Comparison of ENCODE assay signal across 19 mouse cellular contexts in the genomic region with DNA sequence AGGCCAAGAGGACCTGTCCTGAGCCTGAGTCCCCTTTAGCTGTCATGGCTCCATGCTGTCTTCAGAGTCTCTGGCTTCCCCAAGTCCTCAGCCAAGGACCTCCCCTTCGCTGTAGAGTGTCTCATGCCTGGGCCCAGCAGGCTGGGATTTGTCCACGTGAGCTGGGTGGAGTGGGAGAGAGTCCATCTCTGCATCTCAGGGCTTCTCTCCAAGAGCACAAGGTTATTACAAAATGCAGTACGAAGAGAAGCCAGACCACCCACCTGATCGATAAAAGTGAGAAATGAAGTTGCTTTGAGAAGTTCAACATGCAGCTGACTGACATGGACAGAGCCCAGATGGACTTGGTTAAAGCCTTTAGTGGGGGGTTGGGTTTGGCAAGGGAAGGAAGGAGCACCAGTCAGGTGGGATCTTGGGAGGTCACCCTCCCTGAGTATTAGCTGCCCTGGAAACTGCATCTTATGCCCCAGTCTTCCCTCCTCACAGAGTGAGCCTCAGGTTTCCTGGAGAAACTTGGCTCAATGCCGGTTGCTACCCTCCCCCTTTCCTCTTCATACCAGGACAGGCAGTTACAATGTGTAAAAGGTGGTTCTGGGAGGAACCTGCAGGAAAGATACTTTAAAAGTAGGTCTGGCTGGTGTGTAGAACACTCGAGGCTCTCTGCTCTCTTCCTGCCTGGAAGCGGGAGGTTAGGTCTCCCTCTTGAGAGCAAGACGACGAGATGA. TPM values are rescaled to one million over a fixed set of nuclear protein-coding genes. Genes with fewer than 3 reads are reported as not detected.
DNase-seq lines count a peak whose midpoint lies in the region; ATAC-seq and TF ChIP-seq lines count a peak whose summit lies in the region.
"Had no signal": no experiment of that assay in that cellular context is flagged by ENCODE, and none has a peak within 500 bp of the region (broad histone marks: within the 10 kb centered on the region; RNA-seq: fewer than 3 reads in every experiment).

No protein-coding gene starts in this region.

- no peak overlapping the region for H3K9ac ChIP-seq in neural tube, embryonic 11.5 days (ENCODE audit: low read length)
- no peak overlapping the region for H3K9ac ChIP-seq in lung, embryonic 14.5 days
- H3K9ac ChIP-seq: liver, embryonic 13.5 days had no signal

- peak; percentile 45 for DNase-seq in gastrocnemius, postnatal 25 days
- DNase-seq in gastrocnemius, postnatal 4 days (ENCODE audit: low spot score in 2 of 2) = no peak
- peak; percentile 11 for DNase-seq in neural tube, embryonic 11.5 days (ENCODE audit: low spot score)
- DNase-seq in neural tube, embryonic 10.5 days (ENCODE audit: extremely low spot score, low spot score) = no peak
- DNase-seq in lung, embryonic 14.5 days = peak; percentile 62
- DNase-seq in testis, postnatal 10 days (ENCODE audit: low spot score) = peak; percentile 67
- no peak for DNase-seq in frontal cortex, postnatal 10 days (ENCODE audit: low spot score in 2 of 2)
- DNase-seq in ovary, postnatal 14 days (ENCODE audit: low spot score) = no peak
- DNase-seq: cerebellum, adult 8-10 months; kidney, postnatal 25 days; liver, embryonic 13.5 days; right cerebral cortex, postnatal 4 days had no signal

- H3K4me3 ChIP-seq in neural tube, embryonic 11.5 days (ENCODE audit: low read depth, low read length) = no peak overlapping the region
- no peak overlapping the region for H3K4me3 ChIP-seq in lung, embryonic 14.5 days (ENCODE audit: low read depth, low read length)
- H3K4me3 ChIP-seq: left cerebral cortex, adult 2 months; liver, embryonic 13.5 days had no signal

- no peaks in the 10 kb centered on the region for H3K27me3 ChIP-seq in neural tube, embryonic 11.5 days (ENCODE audit: control insufficient read depth, insufficient read depth, low read length)
- H3K27me3 ChIP-seq in lung, embryonic 14.5 days (ENCODE audit: insufficient read depth, low read length) = no peaks in the 10 kb centered on the region
- H3K27me3 ChIP-seq: liver, embryonic 13.5 days had no signal

- peaks cover 11% of the 10 kb centered on the region; the same call in 1 of the 2 replicates for H3K4me1 ChIP-seq in neural tube, embryonic 11.5 days (ENCODE audit: control insufficient read depth, insufficient read depth, low read length)
- H3K4me1 ChIP-seq in lung, embryonic 14.5 days (ENCODE audit: insufficient read depth) = 0 out of 2 replicates have a peak, but pooled peaks cover 5% of the 10 kb centered on the region

- no peak for TF ChIP-seq CTCF in lung, embryonic 14.5 days (IDR thresholded peaks at IDR 0.05; ENCODE audit: low read depth)

- H3K9me3 ChIP-seq in neural tube, embryonic 11.5 days (ENCODE audit: control insufficient read depth, low read length) = no peaks in the 10 kb centered on the region
- no peaks in the 10 kb centered on the region for H3K9me3 ChIP-seq in lung, embryonic 14.5 days (ENCODE audit: low read depth, low read length)
- H3K9me3 ChIP-seq: liver, embryonic 13.5 days had no signal

- no peaks in the 10 kb centered on the region for H3K36me3 ChIP-seq in neural tube, embryonic 11.5 days (ENCODE audit: control insufficient read depth, insufficient read depth, low read length)
- peaks cover 9% of the 10 kb centered on the region; the same call in 1 of the 2 replicates for H3K36me3 ChIP-seq in lung, embryonic 14.5 days (ENCODE audit: insufficient read depth)

- ATAC-seq in neural tube, embryonic 11.5 days (ENCODE audit: insufficient read depth, low FRiP score, low TSS enrichment) = no peak
- no peak for ATAC-seq in lung, embryonic 14.5 days (ENCODE audit: insufficient read depth)
- ATAC-seq: forebrain, embryonic 16.5 days; hindbrain, postnatal 0 days had no signal

- H3K27ac ChIP-seq in neural tube, embryonic 11.5 days (ENCODE audit: low read depth, low read length) = no peak overlapping the region
- H3K27ac ChIP-seq in lung, embryonic 14.5 days (ENCODE audit: low read depth) = peak overlapping the region; percentile 18; the same call in 1 of the 2 replicates
- H3K27ac ChIP-seq: hindbrain, postnatal 0 days; left cerebral cortex, adult 2 months; liver, embryonic 13.5 days had no signal

- 75% methylated on average over 9 of the region's 9 CpGs for WGBS in neural tube, embryonic 11.5 days
- WGBS in lung, embryonic 14.5 days = 43% methylated on average over 9 of the region's 9 CpGs

- no peak overlapping the region for H3K4me2 ChIP-seq in neural tube, embryonic 11.5 days (ENCODE audit: low read depth)
- no peak overlapping the region for H3K4me2 ChIP-seq in lung, embryonic 14.5 days
- H3K4me2 ChIP-seq: liver, embryonic 13.5 days; midbrain, embryonic 11.5 days had no signal

RNA-seq across cellular contexts. Expression of gene Trappc2l, which starts 4.9 kb away (rescaled TPM):
- 10 to 100 TPM; 37.9 to 40.3 TPM for total RNA-seq in gastrocnemius, postnatal 25 days (2021)
- total RNA-seq in gastrocnemius, postnatal 4 days (2021) = 10 to 100 TPM; 45.6 to 49.6 TPM
- polyA plus RNA-seq in neural tube, embryonic 11.5 days (2014; fragmentation: Nextera tagmentation; extraction: Ambion mirVana) = 55.6 and 59.7 TPM in 2 replicates
- polyA plus RNA-seq in lung, embryonic 14.5 days (2014; fragmentation: Nextera tagmentation; extraction: Ambion mirVana) = 49.7 and 57.2 TPM in 2 replicates

RNA-seq across cellular contexts. Expression of gene Galns, which starts 5.1 kb away (rescaled TPM):
- 1 to 10 TPM; 1.3 to 1.8 TPM for total RNA-seq in gastrocnemius, postnatal 25 days (2021)
- total RNA-seq in gastrocnemius, postnatal 4 days (2021) = 10 to 100 TPM in 1 of 2 experiments, 1 to 10 TPM in 1; 9.7 to 10.3 TPM
- polyA plus RNA-seq in neural tube, embryonic 11.5 days (2014; fragmentation: Nextera tagmentation; extraction: Ambion mirVana) = 5.4 and 6.6 TPM in 2 replicates
- 11.7 and 12.5 TPM in 2 replicates for polyA plus RNA-seq in lung, embryonic 14.5 days (2014; fragmentation: Nextera tagmentation; extraction: Ambion mirVana)

RNA-seq across cellular contexts. Expression of gene Pabpn1l, which starts 6.2 kb away (rescaled TPM):
- total RNA-seq in gastrocnemius, postnatal 25 days (2021) = not detected
- not detected for total RNA-seq in gastrocnemius, postnatal 4 days (2021)
- not detected in 2 replicates for polyA plus RNA-seq in neural tube, embryonic 11.5 days (2014; fragmentation: Nextera tagmentation; extraction: Ambion mirVana)
- polyA plus RNA-seq in lung, embryonic 14.5 days (2014; fragmentation: Nextera tagmentation; extraction: Ambion mirVana) = not detected in 2 replicates
- total RNA-seq: ES-E14; hindbrain, postnatal 0 days; left cerebral cortex, adult 2 months; neutrophil, adult 5-6 weeks had no signal
- polyA plus RNA-seq: forebrain, embryonic 16.5 days; hindbrain, postnatal 0 days; liver, embryonic 13.5 days; midbrain, embryonic 11.5 days; testis, adult 2 months had no signal

RNA-seq across cellular contexts. Expression of gene Aprt, which starts 39.6 kb away (rescaled TPM):
- 10 to 100 TPM; 35.7 to 36.9 TPM for total RNA-seq in gastrocnemius, postnatal 25 days (2021)
- 10 to 100 TPM; 37.0 to 40.0 TPM for total RNA-seq in gastrocnemius, postnatal 4 days (2021)
- 219 and 243 TPM in 2 replicates for polyA plus RNA-seq in neural tube, embryonic 11.5 days (2014; fragmentation: Nextera tagmentation; extraction: Ambion mirVana)
- 338 and 366 TPM in 2 replicates for polyA plus RNA-seq in lung, embryonic 14.5 days (2014; fragmentation: Nextera tagmentation; extraction: Ambion mirVana)

RNA-seq across cellular contexts. Expression of gene Cdt1, which starts 48.5 kb away (rescaled TPM):
- 1 to 10 TPM in 1 of 2 experiments, under 1 TPM in 1; 0.82 to 1.1 TPM for total RNA-seq in gastrocnemius, postnatal 25 days (2021)
- total RNA-seq in gastrocnemius, postnatal 4 days (2021) = 10 to 100 TPM; 14.7 to 17.1 TPM
- polyA plus RNA-seq in neural tube, embryonic 11.5 days (2014; fragmentation: Nextera tagmentation; extraction: Ambion mirVana) = 34.3 and 37.1 TPM in 2 replicates
- 47.1 and 50.3 TPM in 2 replicates for polyA plus RNA-seq in lung, embryonic 14.5 days (2014; fragmentation: Nextera tagmentation; extraction: Ambion mirVana)

Comparison
In these comparisons a context has a peak if more than half of its experiments do, and no peak if none do; other contexts are left out.
1. DNase-seq: peak in gastrocnemius, postnatal 25 days (single experiment), neural tube, embryonic 11.5 days (single experiment), lung, embryonic 14.5 days (single experiment) and testis, postnatal 10 days (single experiment); none in gastrocnemius, postnatal 4 days (0 of 2), neural tube, embryonic 10.5 days (single experiment), frontal cortex, postnatal 10 days (0 of 2) and ovary, postnatal 14 days (single experiment).